Mouse (Mus musculus): ENCODE results near the gene Tmem215. TPM values are rescaled to one million over a fixed set of nuclear protein-coding genes. Genes with fewer than 3 reads are reported as not detected.
A peak's percentile ranks its signal among the peaks of the same experiment; 100 is the strongest.

The Tmem215 gene
- 0.12 TPM in 1 of 2 replicates, not detected in the other for polyA plus RNA-seq (2015; fragmentation: Nextera tagmentation; extraction: Ambion mirVana)

- 65% methylated on average over 10 of the region's 10 CpGs for WGBS (ENCODE audit: insufficient replicate concordance)
Observed at GRCm38 (mm10) chr4:40471880-40472279, at the start of gene Tmem215. Tmem215 (plus strand) TSS chr4:40472180.

GRCm38 (mm10) chr4:40431916-40432315 lies 40.1 kb upstream of the Tmem215 start:
- no peak for ATAC-seq (ENCODE audit: low read depth)
- Histone ChIP-seq H3K4me1 (ENCODE audit: control insufficient read depth, low read depth, low read length) (no peaks in the 10 kb centered on the region), H3K9me3 (replicated peaks; ENCODE audit: control insufficient read depth, low read length) (0 out of 2 replicates have a peak, but pooled peaks cover 2% of the 10 kb centered on the region)

More at GRCm38 (mm10) chr4:40471880-40472279, at the start of gene Tmem215:
- Histone ChIP-seq H3K4me2 (ENCODE audit: low read depth, low read length) (peak within 1 kb of the TSS; percentile 15), H3K4me1 (ENCODE audit: control insufficient read depth, low read depth, low read length) (no peaks in the 10 kb centered on the region), H3K4me3 (ENCODE audit: low read depth, low read length) (no peak within 1 kb of the TSS), H3K36me3 (ENCODE audit: control insufficient read depth, insufficient read depth) (no peaks in the 10 kb centered on the region), H3K9me3 (replicated peaks; ENCODE audit: control insufficient read depth, low read length) (no peaks in the 10 kb centered on the region), H3K27ac (ENCODE audit: low read length) (no peak within 1 kb of the TSS), H3K9ac (ENCODE audit: low read depth, low read length) (no peak within 1 kb of the TSS), H3K27me3 (ENCODE audit: control insufficient read depth, insufficient read depth, low read depth, low read length) (peaks cover 19% of the 10 kb centered on the region)
- ATAC-seq (ENCODE audit: low read depth), result no peak

GRCm38 (mm10) chr4:40433379-40433778 lies 38.6 kb upstream of the Tmem215 start:
- Histone ChIP-seq H3K4me2 (ENCODE audit: low read depth, low read length) (no peak overlapping the region), H3K27ac (ENCODE audit: low read length) (no peak overlapping the region), H3K36me3 (ENCODE audit: control insufficient read depth, insufficient read depth) (no peaks in the 10 kb centered on the region), H3K9me3 (replicated peaks; ENCODE audit: control insufficient read depth, low read length) (0 out of 2 replicates have a peak, but pooled peaks cover 2% of the 10 kb centered on the region), H3K9ac (ENCODE audit: low read depth, low read length) (no peak overlapping the region), H3K4me1 (ENCODE audit: control insufficient read depth, low read depth, low read length) (no peaks in the 10 kb centered on the region), H3K27me3 (ENCODE audit: control insufficient read depth, insufficient read depth, low read depth, low read length) (no peaks in the 10 kb centered on the region), H3K4me3 (ENCODE audit: low read depth, low read length) (no peak overlapping the region)
- WGBS (ENCODE audit: insufficient replicate concordance), result 41% methylated on average over 3 of the region's 3 CpGs
- ATAC-seq (ENCODE audit: low read depth), result no peak

More at GRCm38 (mm10) chr4:40431916-40432315, 40.1 kb upstream of the Tmem215 start:
- Histone ChIP-seq H3K27ac (ENCODE audit: low read length) (no peak overlapping the region), H3K4me2 (ENCODE audit: low read depth, low read length) (no peak overlapping the region), H3K4me3 (ENCODE audit: low read depth, low read length) (no peak overlapping the region), H3K9ac (ENCODE audit: low read depth, low read length) (no peak overlapping the region), H3K36me3 (ENCODE audit: control insufficient read depth, insufficient read depth) (no peaks in the 10 kb centered on the region), H3K27me3 (ENCODE audit: control insufficient read depth, insufficient read depth, low read depth, low read length) (no peaks in the 10 kb centered on the region)
- WGBS (ENCODE audit: insufficient replicate concordance), result 8% methylated on average over 5 of the region's 5 CpGs

DNA sequence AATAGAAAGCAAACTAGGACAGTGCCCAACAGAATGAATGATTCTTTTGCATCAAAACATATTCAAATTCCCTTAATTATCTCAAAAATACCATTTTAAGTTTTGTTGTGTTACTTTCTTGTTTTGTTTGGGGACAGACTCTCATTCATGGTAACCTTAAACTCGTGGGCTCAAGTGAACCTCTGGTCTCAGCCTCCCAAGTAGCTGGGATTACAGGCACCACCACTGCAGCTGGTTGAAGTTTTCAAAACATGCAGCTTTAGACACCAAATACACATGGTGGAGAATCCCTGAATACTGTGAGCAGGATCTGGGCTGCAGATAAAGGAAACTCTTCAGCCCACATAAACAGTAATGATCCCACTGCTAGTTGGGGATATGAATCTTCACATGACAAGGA lies 37.6 kb upstream of the Tmem215 start:
- WGBS (ENCODE audit: insufficient replicate concordance), result 34% methylated on average over 1 of the region's 1 CpGs
- H3K27ac ChIP-seq (ENCODE audit: low read length), result no peak overlapping the region
- H3K36me3 ChIP-seq (ENCODE audit: control insufficient read depth, insufficient read depth), result no peaks in the 10 kb centered on the region
- 0 out of 2 replicates have a peak, but pooled peaks cover 2% of the 10 kb centered on the region for H3K9me3 ChIP-seq (replicated peaks; ENCODE audit: control insufficient read depth, low read length)
- H3K9ac ChIP-seq (ENCODE audit: low read depth, low read length), result no peak overlapping the region
- H3K27me3 ChIP-seq (ENCODE audit: control insufficient read depth, insufficient read depth, low read depth, low read length), result no peaks in the 10 kb centered on the region
- H3K4me3 ChIP-seq (ENCODE audit: low read depth, low read length), result no peak overlapping the region
- no peak overlapping the region for H3K4me2 ChIP-seq (ENCODE audit: low read depth, low read length)
- no peak for ATAC-seq (ENCODE audit: low read depth)
- no peaks in the 10 kb centered on the region for H3K4me1 ChIP-seq (ENCODE audit: control insufficient read depth, low read depth, low read length)

- no peaks in the 10 kb centered on the region for H3K9me3 ChIP-seq (replicated peaks; ENCODE audit: control insufficient read depth, low read length)
- no peak overlapping the region for H3K4me3 ChIP-seq (ENCODE audit: low read depth, low read length)
- no peak overlapping the region for H3K9ac ChIP-seq (ENCODE audit: low read depth, low read length)
- H3K27me3 ChIP-seq (ENCODE audit: control insufficient read depth, insufficient read depth, low read depth, low read length), result no peaks in the 10 kb centered on the region
- ATAC-seq (ENCODE audit: low read depth), result no peak
- H3K4me1 ChIP-seq (ENCODE audit: control insufficient read depth, low read depth, low read length), result no peaks in the 10 kb centered on the region
- H3K4me2 ChIP-seq (ENCODE audit: low read depth, low read length), result no peak overlapping the region
- WGBS (ENCODE audit: insufficient replicate concordance), result 72% methylated on average over 9 of the region's 9 CpGs
- no peaks in the 10 kb centered on the region for H3K36me3 ChIP-seq (ENCODE audit: control insufficient read depth, insufficient read depth)
- no peak overlapping the region for H3K27ac ChIP-seq (ENCODE audit: low read length)
Observed at GRCm38 (mm10) chr4:40443565-40443964, 28.4 kb upstream of the Tmem215 start.

GRCm38 (mm10) chr4:40472700-40473530 lies 935 bp downstream of the Tmem215 start:
- 5% methylated on average over 55 of the region's 55 CpGs for WGBS (ENCODE audit: insufficient replicate concordance)
- Histone ChIP-seq H3K27ac (ENCODE audit: low read length) (no peak overlapping the region), H3K4me1 (ENCODE audit: control insufficient read depth, low read depth, low read length) (no peaks in the 10 kb centered on the region), H3K27me3 (ENCODE audit: control insufficient read depth, insufficient read depth, low read depth, low read length) (peaks cover 19% of the 10 kb centered on the region), H3K36me3 (ENCODE audit: control insufficient read depth, insufficient read depth) (no peaks in the 10 kb centered on the region), H3K9me3 (replicated peaks; ENCODE audit: control insufficient read depth, low read length) (no peaks in the 10 kb centered on the region), H3K4me2 (ENCODE audit: low read depth, low read length) (peak overlapping the region; percentile 15), H3K9ac (ENCODE audit: low read depth, low read length) (no peak overlapping the region), H3K4me3 (ENCODE audit: low read depth, low read length) (no peak overlapping the region)
- ATAC-seq (ENCODE audit: low read depth), result no peak

- no peak overlapping the region for H3K27ac ChIP-seq (ENCODE audit: low read length)
- no peak for ATAC-seq (ENCODE audit: low read depth)
- WGBS (ENCODE audit: insufficient replicate concordance), result 49% methylated on average over 9 of the region's 9 CpGs
- no peaks in the 10 kb centered on the region for H3K4me1 ChIP-seq (ENCODE audit: control insufficient read depth, low read depth, low read length)
- H3K4me3 ChIP-seq (ENCODE audit: low read depth, low read length), result no peak overlapping the region
- peaks cover 19% of the 10 kb centered on the region for H3K27me3 ChIP-seq (ENCODE audit: control insufficient read depth, insufficient read depth, low read depth, low read length)
- no peaks in the 10 kb centered on the region for H3K36me3 ChIP-seq (ENCODE audit: control insufficient read depth, insufficient read depth)
- no peak overlapping the region for H3K4me2 ChIP-seq (ENCODE audit: low read depth, low read length)
- H3K9me3 ChIP-seq (replicated peaks; ENCODE audit: control insufficient read depth, low read length), result no peaks in the 10 kb centered on the region
- H3K9ac ChIP-seq (ENCODE audit: low read depth, low read length), result no peak overlapping the region
Observed at GRCm38 (mm10) chr4:40473911-40474310, 1.9 kb downstream of the Tmem215 start.

GRCm38 (mm10) chr4:40477963-40478362 lies 6.0 kb downstream of the Tmem215 start:
- no peak overlapping the region for H3K9ac ChIP-seq (ENCODE audit: low read depth, low read length)
- WGBS (ENCODE audit: insufficient replicate concordance), result 70% methylated on average over 5 of the region's 5 CpGs
- H3K36me3 ChIP-seq (ENCODE audit: control insufficient read depth, insufficient read depth), result no peaks in the 10 kb centered on the region

GRCm38 (mm10) chr4:40486546-40486945 lies 14.6 kb downstream of the Tmem215 start:
- H3K36me3 ChIP-seq (ENCODE audit: control insufficient read depth, insufficient read depth), result no peaks in the 10 kb centered on the region
- no peaks in the 10 kb centered on the region for H3K9me3 ChIP-seq (replicated peaks; ENCODE audit: control insufficient read depth, low read length)
- H3K9ac ChIP-seq (ENCODE audit: low read depth, low read length), result no peak overlapping the region
- ATAC-seq (ENCODE audit: low read depth), result no peak
- no peak overlapping the region for H3K4me2 ChIP-seq (ENCODE audit: low read depth, low read length)
- no peak overlapping the region for H3K4me3 ChIP-seq (ENCODE audit: low read depth, low read length)
- H3K27me3 ChIP-seq (ENCODE audit: control insufficient read depth, insufficient read depth, low read depth, low read length), result no peaks in the 10 kb centered on the region
- H3K4me1 ChIP-seq (ENCODE audit: control insufficient read depth, low read depth, low read length), result no peaks in the 10 kb centered on the region
- H3K27ac ChIP-seq (ENCODE audit: low read length), result no peak overlapping the region
- 51% methylated on average over 6 of the region's 6 CpGs for WGBS (ENCODE audit: insufficient replicate concordance)

More at GRCm38 (mm10) chr4:40477963-40478362, 6.0 kb downstream of the Tmem215 start:
- H3K4me2 ChIP-seq (ENCODE audit: low read depth, low read length), result no peak overlapping the region
- H3K9me3 ChIP-seq (replicated peaks; ENCODE audit: control insufficient read depth, low read length), result no peaks in the 10 kb centered on the region
- no peak for ATAC-seq (ENCODE audit: low read depth)
- no peaks in the 10 kb centered on the region for H3K4me1 ChIP-seq (ENCODE audit: control insufficient read depth, low read depth, low read length)
- H3K4me3 ChIP-seq (ENCODE audit: low read depth, low read length), result no peak overlapping the region
- H3K27ac ChIP-seq (ENCODE audit: low read length), result no peak overlapping the region
- peaks cover 9% of the 10 kb centered on the region for H3K27me3 ChIP-seq (ENCODE audit: control insufficient read depth, insufficient read depth, low read depth, low read length)
